Mouse (Mus musculus) layer of hippocampus, adult 9-11 months (tissue): Measurements from ENCODE around the gene Gp1ba.

ENCODE experiments used
- DNase-seq: peaks from one replicate; pipeline ENCODE4 v3.0.0; 2022

Gene Gp1ba

DNA sequence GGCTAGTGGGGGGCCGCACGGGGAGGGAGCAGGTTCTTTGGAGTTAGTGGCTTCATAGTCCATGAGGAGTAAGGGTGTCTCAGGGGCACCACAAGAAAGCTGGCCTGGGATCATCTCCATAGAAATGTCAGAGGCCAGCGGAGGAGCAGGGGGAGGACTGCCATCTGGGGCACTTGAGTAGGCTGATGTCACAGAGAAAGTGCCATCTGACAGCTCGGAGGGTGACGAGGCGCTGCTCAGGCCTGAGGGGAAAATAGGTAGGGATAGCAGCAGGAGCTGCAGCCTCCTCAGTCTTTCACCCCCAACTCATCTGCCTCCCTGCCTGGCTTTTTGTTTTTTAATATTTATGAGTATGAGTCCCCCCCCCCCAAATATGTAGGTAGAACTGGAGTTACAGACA, 35.1 kb downstream of the Gp1ba start:
- no peak for DNase-seq

DNA sequence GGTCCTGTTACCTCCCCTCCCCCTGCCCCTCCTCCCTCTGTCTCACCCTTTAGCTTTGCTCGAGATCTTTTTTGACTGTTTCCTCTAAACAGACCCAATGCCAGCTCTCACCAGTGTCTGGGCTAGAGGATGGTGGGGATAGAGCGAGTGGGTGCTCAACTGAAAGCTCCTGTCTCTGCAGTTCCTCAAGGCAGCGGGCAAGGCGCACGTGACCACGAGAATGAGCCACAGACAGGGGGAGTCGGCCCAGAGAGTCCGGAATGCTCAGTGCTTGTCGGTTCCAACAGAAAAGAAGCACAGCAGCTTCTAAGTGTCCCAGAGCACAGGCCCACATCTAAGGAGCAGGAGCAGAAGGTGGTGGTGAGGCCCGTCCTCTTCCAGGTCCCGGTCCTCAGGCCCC, 35.6 kb downstream of the Gp1ba start:
- no peak for DNase-seq

DNA sequence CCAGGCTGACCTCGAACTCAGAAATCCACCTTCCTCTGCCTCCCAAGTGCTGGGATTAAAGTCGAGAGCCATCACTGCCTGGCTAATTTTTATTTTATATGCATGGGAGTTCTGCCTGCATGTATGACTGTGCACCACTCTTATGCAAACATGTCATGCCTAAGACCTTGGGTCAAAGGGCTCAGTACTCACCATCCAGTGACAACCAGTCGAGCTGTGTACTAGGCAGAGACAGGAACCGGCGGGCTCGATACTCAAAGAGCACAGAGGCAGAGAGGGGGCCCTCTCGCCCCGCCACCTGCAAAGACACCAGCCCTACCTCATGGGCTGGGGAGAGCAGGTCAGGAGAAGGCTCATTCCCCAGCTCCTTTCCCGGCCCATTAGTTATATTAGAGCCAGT, 39.2 kb downstream of the Gp1ba start:
- no peak for DNase-seq

DNA sequence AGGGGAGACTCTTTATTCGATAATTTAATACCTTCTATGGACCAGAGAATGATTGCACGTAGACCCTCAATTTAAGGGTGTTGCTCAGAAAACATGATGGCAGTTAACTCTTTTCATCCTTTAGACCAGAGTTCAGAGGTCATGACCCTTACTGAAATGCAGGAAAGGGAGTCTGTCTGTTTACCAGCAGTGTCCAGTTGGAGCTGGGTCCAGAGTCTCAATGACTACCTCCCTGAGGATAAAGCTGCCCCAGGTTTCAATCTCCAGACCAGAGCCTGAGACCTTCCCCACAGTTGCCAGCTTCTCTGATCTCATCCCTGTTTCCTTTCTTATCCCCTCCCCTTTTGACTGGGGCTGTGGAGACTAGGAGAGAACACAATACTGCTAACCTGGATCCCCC, 39.7 kb downstream of the Gp1ba start:
- DNase-seq = no peak

DNA sequence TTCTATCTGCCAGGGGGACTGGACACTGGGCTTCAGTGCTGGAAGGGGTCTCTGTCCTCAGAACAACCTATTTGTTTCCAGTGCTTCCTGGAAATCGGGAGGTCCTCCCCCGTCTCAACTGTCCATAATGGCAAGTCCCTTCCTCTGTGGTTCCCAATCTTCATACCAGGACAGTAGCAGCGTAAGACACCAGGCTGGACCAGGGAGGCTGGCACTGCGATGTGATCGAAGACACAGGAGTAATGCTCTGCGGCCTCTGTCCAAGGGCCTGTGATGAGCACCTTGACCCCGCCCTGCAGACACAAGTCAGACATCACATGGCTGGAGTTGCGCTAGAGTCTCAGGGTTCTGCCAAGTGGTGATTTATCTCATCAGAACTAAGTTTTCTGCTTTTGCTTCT, 40.4 kb downstream of the Gp1ba start:
- DNase-seq = no peak

DNA sequence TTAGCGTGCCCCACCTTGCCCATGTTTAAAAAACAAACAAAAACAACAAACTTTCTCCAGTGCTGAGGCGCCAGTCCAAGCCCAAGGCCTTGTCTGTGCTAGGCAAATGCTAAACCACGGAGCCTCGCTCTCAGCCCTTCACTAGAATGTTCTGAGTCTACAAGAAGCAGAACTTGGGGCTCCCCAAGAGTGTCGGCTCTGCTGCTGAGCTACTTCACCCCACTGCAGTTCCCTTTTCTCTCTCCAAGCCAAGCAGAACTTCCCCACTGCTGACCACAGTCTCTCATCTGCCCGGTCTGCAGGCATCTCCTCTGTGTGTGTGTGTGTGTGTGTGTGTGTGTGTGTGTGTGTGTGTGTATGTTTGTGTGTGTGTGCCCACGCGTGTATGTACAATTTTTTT, 41.0 kb downstream of the Gp1ba start:
- DNase-seq = peak; percentile 80

DNA sequence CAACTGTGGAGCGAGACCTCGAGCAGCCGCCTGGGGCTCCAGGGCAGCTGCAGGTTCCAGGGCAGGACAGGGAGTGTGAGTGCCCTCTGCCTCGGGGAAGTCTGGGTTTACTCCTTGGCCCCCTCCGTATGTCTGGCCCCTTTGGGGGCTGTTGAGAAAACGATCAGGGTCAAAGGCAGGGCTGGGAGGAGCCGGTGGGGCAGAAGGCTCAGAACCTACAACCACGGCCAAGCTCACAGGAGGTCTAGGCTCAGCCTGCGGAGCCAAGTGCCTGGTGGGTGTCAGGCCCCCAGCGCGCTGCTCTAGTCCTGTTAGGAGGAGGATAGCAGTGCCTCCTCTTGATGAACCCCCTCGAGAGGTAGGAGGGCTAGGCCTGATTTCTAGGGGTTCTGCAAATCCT, 42.2 kb downstream of the Gp1ba start:
- DNase-seq = no peak

DNA sequence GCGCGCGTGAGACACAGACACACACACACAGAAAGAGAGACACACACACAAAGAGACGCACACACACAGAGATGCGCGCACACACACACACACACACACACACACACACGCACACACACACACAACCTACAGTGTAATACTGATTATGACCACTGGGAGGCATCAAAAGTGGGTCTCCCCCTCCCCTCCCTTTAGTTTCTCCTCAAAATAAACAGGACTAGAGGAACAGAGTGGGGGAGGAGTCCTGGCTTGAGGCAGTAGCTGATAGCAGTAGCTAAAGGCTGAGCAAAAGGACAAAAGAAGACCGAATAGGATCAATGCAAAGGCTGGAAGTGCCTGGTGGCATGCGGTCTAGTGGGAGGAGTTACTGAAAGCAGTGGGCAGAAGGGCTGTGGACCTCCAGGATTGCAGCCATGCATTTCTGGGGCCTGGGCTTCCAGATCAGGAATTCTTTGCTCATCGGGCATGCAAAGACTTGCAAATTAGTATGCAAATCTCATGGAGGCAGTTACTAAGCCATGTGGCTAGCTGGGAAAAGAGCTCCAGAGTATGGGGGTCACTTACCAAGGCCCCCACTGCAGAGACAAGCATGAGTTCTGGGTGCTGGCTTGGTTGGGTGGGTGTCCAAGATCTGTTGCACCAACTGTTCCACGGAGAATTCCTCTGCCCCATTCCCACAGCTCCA, 43.1 kb downstream of the Gp1ba start:
- peak; percentile 67 for DNase-seq

DNA sequence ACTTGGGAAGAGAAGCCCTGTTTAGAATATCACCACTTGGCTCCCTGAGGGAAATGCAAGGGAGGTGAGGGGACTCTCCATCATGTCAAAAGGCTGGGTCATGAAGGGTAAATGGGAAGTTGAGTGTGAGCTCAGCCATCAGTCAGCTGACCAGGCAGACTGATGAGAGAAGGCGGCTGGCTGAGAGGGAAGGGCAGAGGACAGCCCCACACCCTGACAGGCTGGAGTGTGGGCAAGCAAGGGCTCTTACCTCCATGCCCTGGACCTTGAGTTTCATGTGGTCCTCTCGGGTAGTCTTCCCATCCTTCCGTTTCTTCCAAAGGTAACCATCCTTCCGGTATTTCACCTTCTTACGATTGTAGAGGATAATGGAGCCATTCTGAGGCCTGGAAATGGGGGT, 44.7 kb downstream of the Gp1ba start:
- no peak for DNase-seq

DNA sequence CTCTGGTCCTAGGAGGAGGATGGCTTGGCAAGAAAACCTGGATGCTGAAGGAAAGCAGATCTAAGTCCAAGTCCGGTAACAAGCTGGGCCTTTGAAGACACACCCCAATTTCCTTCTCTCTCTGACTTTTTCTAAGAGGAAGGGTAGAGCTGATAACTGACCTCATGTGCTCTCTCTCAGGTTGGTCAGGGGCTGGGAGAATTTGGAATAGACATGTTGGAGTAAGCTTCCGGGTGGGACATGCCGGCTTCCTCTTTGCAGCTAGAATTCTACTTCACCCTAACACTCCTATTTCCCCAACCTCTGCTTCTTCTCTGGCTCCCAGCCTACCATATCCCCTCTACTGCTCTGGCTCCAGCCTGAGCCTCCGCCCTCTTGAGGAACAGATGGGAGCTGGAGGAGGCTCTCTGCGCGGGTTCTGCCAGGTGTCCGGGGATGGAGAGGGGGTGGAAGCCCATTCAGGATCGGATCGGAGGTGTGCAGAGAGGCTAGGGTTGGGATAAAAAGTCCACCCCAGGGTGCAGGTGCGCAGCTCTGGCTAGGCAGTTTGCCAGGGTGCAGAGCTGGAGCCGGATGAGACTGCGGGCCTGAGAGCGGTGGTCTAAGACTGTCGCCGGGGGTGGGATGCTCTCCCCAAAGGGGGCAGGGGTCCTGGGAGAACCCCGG, 48.1 kb downstream of the Gp1ba start:
- peak; percentile 75 for DNase-seq

DNA sequence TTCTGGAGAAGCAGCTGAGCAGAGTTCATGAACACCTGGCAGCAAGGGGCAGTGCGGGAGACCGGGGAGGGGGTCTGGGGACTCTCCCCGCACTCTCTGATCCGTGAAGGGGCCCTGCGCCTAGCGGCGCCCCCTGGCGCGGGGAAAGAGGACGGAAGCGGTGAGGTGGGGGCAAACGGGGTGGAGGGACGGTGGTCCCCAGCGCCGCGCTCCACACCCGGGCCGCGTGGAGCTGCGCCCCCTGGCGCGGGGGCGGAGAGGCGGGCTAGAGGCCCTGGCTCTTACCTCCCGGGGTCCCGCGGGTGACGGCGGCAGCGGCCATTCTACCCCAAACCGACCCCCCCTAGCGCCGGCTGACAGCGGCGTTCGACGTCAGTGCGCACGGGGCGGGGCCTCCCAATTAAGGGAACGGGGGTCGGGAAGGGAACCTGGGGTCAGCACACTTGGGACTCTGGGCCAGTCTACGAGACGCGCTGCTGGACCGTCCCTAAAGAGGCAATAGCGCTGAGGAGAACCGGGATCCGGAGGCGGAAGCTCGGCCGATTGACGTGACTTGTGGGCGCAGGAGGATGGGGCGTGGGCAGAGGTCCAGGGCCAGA, 48.8 kb downstream of the Gp1ba start, which contains the start of gene Camta2:
Gene Camta2, minus strand, starts transcription at position 505 of the 599 bp plus-strand sequence.
- DNase-seq = peak; percentile 86

DNA sequence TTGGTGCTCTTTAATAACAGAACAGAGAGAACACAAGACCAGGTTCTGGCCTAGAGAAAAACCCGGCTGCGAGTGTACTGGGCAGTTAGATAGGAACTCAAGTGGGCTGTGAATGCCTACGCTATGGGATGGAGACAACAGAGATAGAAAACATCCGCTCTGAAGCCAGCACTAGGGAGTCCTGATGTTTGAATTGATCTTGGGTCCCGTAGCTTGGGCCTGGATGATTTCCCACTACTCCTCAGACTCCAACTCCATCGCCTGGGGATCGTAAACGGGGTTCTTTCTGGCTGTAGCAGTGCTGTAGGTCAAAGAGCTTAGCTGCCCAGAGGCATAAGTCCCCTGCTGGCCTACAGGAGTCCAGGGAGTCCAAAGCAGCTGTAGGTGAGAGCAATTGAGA, 49.5 kb downstream of the Gp1ba start:
- no peak for DNase-seq

DNA sequence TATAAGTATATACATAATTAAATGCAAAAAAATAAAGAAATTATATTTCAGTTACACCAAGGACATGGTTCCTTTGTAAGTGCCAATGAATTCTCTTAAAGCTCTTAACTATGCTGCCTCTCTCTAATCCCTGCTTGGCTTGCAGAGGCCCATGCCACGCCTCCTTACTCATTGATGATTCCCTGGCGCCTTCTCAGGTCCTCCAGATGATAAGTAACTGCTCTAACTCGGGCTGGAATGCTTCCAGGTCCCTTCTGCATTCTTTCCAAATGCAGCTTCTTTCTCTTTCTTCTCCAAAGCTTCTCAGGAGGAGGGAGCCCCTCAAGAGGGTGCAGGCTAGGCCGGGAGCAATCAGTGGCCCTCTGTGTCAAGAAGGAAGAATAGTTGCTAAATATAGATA, 50.7 kb downstream of the Gp1ba start:
- DNase-seq = no peak
